Mouse (Mus musculus) stomach, postnatal 0 days (tissue): ENCODE data around the gene Zfyve26. TPM values are rescaled to one million over a fixed set of nuclear protein-coding genes. Genes with fewer than 3 reads are reported as not detected.
"Not testable (repeated sequence)": the region's sequence is repeated elsewhere in the genome, so short reads cannot be mapped to it uniquely, and the experiment has no call there.

Experiments used
- ATAC-seq: fragments of 200-750 bp; cut with Nextera tagmentation; 2 replicates; pipeline ENCODE4 v1.8.0; 2017; ENCODE audit not compliant: low FRiP score, low TSS enrichment
- DNase-seq: peaks from one replicate; pipeline ENCODE4 v3.0.0-alpha.2; 2016; ENCODE audit warnings: low spot score
- H3K27ac ChIP-seq: fragments of 300-500 bp; sonication (generic); replicated peaks from 2 replicates; pipeline ENCODE4 v1.5.1; 2014; ENCODE audit warnings: mild to moderate bottlenecking, control low read depth
- H3K27me3 ChIP-seq: fragments of 300-500 bp; sonication (generic); 2 replicates; pipeline ENCODE4 v1.6.1; 2014; ENCODE audit warnings: low read length; ENCODE audit not compliant: control insufficient read depth, insufficient read depth
- H3K36me3 ChIP-seq: fragments of 300-500 bp; sonication (generic); 2 replicates; pipeline ENCODE4 v1.6.1; 2014; ENCODE audit warnings: low read length, mixed read lengths; ENCODE audit not compliant: control insufficient read depth, insufficient read depth
- H3K4me1 ChIP-seq: fragments of 300-500 bp; sonication (generic); replicated peaks from 2 replicates; pipeline ENCODE4 v1.6.1; 2014; ENCODE audit warnings: antibody characterized with exemption; ENCODE audit not compliant: control insufficient read depth, insufficient read depth
- H3K4me2 ChIP-seq: fragments of 300-500 bp; sonication (generic); replicated peaks from 2 replicates; pipeline ENCODE4 v1.6.1; 2014; ENCODE audit warnings: low read depth, mild to moderate bottlenecking, control low read depth, moderate library complexity
- H3K4me3 ChIP-seq: fragments of 300-500 bp; sonication (generic); 2 replicates; pipeline ENCODE4 v1.5.1; 2014; ENCODE audit warnings: low read depth, low read length, control low read depth
- H3K9ac ChIP-seq: fragments of 300-500 bp; sonication (generic); 2 replicates; pipeline ENCODE4 v1.6.1; 2014; ENCODE audit warnings: mild to moderate bottlenecking, low read length, control low read depth, mixed read lengths
- H3K9me3 ChIP-seq: fragments of 300-500 bp; sonication (generic); 2 replicates; pipeline ENCODE4 v1.6.1; 2016; ENCODE audit warnings: low read length; ENCODE audit not compliant: control insufficient read depth
- CTCF ChIP-seq: IDR thresholded peaks from 2 replicates; pipeline ENCODE4 v1.5.1; 2016; ENCODE audit warnings: antibody characterized with exemption, low read depth, mild to moderate bottlenecking, moderate library complexity
- EP300 ChIP-seq: optimal IDR thresholded peaks from 2 replicates; pipeline ENCODE3; 2016; ENCODE audit warnings: antibody characterized with exemption
- WGBS: fragments of 180-500 bp; shearing (Covaris S2); extraction: QIAGEN DNeasy Blood & Tissue Kit; methylation state at CpG from one replicate; pipeline ENCODE4 v1.1.7; 2014; 5-methylcytosine and 5-hydroxymethylcytosine counted together
- polyA plus RNA-seq: library from polyadenylated mRNA; unstranded; fragments of >200 nt; fragmentation: Nextera tagmentation; extraction: Ambion mirVana; gene quantifications from 2 replicates; pipeline ENCODE4 v1.2.1, GENCODE M21; 2015

Gene Zfyve26
- polyA plus RNA-seq, 1 experiment from 2014 or later: 3.7 TPM

DNA sequence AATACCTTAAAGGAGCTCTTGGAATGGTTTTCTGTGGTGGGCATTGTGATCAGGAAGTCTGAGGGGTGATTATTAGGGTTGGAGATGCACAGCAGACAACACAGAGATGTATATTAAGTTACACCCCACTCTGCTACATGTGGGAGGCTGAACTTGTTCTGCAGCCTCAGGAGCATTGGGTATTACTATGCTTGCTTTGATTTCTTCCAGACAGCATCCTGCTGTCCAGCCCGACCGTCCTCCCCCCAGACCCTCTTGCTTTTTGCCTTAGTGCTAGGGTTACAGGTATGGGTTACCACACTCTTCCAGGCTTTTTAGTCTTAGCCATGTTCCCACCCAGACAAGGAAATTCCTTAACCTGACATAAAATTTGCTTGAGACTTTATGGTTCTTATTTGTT, 31.8 kb upstream of the Zfyve26 start:
- 31% methylated on average over 2 of the region's 2 CpGs for WGBS
- TF ChIP-seq CTCF (no peak), EP300 (no peak)
- no peak for DNase-seq
- H3K36me3 ChIP-seq: no peaks in the 10 kb centered on the region
- no peaks in the 10 kb centered on the region for H3K27me3 ChIP-seq
- no peak for ATAC-seq
- no peak overlapping the region for H3K4me3 ChIP-seq
- H3K27ac ChIP-seq: no peak overlapping the region
- no peaks in the 10 kb centered on the region for H3K4me1 ChIP-seq
- no peak overlapping the region for H3K4me2 ChIP-seq
- no peak overlapping the region for H3K9ac ChIP-seq
- no peaks in the 10 kb centered on the region for H3K9me3 ChIP-seq

DNA sequence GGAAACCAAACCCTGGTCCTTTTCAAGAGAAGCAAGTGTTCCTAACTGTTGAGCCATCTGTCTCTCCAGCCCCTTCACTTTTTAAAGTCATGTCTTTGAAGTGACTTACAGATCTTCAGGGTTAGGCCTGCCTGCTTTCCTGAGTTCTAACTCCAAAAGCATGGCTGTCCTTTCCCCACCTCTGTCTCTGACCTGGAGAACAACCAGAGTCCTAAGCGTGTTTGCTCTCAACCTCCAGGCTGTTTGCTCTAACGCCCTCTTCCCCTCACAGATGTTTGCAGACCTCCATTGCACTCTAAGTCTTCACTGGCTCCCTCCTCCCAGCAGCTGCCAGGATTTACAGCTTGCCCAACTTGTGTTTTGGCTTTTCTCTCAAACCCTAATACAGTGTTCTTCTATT, 30.6 kb upstream of the Zfyve26 start:
- Histone ChIP-seq H3K4me3 (no peak overlapping the region), H3K36me3 (no peaks in the 10 kb centered on the region), H3K4me1 (no peaks in the 10 kb centered on the region), H3K27ac (no peak overlapping the region), H3K27me3 (no peaks in the 10 kb centered on the region), H3K9ac (no peak overlapping the region), H3K9me3 (no peaks in the 10 kb centered on the region), H3K4me2 (no peak overlapping the region)
- ATAC-seq: no peak
- no peak for TF ChIP-seq EP300
- no peak for TF ChIP-seq CTCF
- DNase-seq: no peak
- WGBS: 44% methylated on average over 2 of the region's 2 CpGs

DNA sequence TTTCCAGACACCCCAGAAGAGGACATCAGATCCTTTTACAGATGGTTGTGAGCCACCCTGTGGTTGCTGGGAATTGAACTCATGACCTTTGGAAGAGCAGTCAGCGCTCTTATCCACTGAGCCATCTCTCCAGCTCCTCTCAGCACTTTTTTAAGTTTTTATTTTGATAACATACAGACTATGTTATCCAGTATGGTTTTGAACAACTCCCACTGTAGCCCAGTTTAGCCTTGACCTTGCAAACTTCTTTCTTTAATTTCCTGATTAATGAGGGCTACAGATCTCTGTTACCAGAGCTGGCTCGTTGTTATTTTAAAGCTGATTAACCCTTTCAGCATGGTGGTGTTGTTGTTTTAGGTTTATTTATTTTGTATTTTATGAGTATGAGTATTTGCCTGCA, 30.1 kb upstream of the Zfyve26 start:
- H3K4me3 ChIP-seq: no peak overlapping the region
- no peak for TF ChIP-seq CTCF
- no peak for TF ChIP-seq EP300
- no peaks in the 10 kb centered on the region for H3K36me3 ChIP-seq
- H3K9me3 ChIP-seq: no peaks in the 10 kb centered on the region
- H3K27ac ChIP-seq: no peak overlapping the region
- no peaks in the 10 kb centered on the region for H3K4me1 ChIP-seq
- DNase-seq (no peak), ATAC-seq (no peak)
- WGBS: 31% methylated on average over 2 of the region's 2 CpGs
- H3K9ac ChIP-seq: no peak overlapping the region
- H3K4me2 ChIP-seq: no peak overlapping the region
- H3K27me3 ChIP-seq: no peaks in the 10 kb centered on the region

DNA sequence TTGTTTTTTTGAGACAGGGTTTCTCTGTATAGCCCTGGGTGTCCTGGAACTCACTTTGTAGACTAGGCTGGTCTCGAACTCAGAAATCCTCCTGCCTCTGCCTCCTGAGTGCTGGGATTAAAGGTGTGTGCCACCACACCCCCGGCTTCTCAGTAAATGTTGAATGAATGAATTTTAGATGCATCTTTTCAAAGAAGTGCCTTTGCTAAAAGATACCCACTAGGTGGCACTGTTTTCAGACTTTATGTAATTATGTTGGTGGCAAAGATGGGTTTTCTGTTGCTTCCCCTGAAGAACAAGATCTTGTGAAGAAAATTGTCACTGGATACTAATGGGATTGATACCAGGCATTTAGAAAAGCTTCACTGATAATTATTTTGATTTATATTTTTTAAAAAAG, 26.4 kb upstream of the Zfyve26 start:
- not testable (repeated sequence) for H3K27me3 ChIP-seq, H3K36me3 ChIP-seq, H3K9ac ChIP-seq, ATAC-seq, H3K9me3 ChIP-seq, H3K27ac ChIP-seq, DNase-seq, H3K4me1 ChIP-seq, H3K4me2 ChIP-seq, H3K4me3 ChIP-seq
- 67% methylated on average over 2 of the region's 2 CpGs for WGBS
- peak; percentile 76 for TF ChIP-seq CTCF

DNA sequence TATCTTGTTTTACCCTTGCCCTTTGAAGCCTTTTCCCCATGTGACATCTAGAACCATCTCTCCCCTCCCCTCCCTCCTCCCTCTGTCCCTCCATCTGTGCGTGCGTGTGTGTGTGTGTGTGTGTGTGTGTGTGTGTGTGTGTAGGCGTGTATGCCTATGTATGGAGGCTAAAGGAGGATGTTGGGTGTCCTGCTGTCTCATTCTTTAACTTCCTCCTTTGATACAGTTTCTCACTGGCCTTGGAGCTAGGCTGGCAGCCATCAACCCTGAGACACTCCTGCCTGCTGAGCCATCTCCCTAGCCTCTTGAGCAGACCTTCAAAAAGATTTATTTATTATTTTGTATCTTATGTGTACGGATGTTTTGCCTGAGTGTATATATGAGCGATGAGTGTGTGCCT, 24.8 kb upstream of the Zfyve26 start:
- no peak overlapping the region for H3K27ac ChIP-seq
- no peaks in the 10 kb centered on the region for H3K4me1 ChIP-seq
- TF ChIP-seq CTCF: no peak
- TF ChIP-seq EP300: no peak
- no peaks in the 10 kb centered on the region for H3K27me3 ChIP-seq
- 75% methylated on average over 3 of the region's 5 CpGs for WGBS
- no peak overlapping the region for H3K9ac ChIP-seq
- H3K4me2 ChIP-seq: no peak overlapping the region
- DNase-seq (no peak), ATAC-seq (no peak)
- H3K36me3 ChIP-seq: no peaks in the 10 kb centered on the region
- H3K4me3 ChIP-seq: no peak overlapping the region
- H3K9me3 ChIP-seq: no peaks in the 10 kb centered on the region

DNA sequence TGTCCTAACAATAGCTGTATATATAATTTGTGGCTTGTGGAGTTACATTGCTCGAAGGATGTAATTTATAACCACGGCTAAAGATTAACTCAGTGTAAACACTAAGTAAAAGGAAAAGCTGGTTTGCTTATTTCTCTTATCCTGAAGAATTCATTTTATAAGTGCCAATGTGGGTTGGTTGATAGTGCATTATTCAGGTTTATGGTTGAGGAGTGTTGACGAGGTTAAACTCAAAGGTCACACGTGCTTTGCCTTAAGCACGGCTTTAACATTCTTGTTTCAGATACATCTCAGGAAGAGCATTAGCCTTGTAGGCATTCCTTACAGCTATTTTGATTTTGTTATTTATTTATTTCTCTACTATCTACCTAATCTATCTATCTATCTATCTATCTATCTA, 21.2 kb upstream of the Zfyve26 start:
- 12% methylated on average over 5 of the region's 5 CpGs for WGBS
- Histone ChIP-seq H3K4me1 (no peaks in the 10 kb centered on the region), H3K4me3 (no peak overlapping the region), H3K4me2 (no peak overlapping the region), H3K9me3 (no peaks in the 10 kb centered on the region), H3K36me3 (no peaks in the 10 kb centered on the region), H3K27me3 (no peaks in the 10 kb centered on the region), H3K27ac (no peak overlapping the region), H3K9ac (no peak overlapping the region)
- DNase-seq (no peak), ATAC-seq (no peak)
- TF ChIP-seq EP300 (no peak), CTCF (no peak)
